32 mouse cellular contexts compared by ENCODE assay signal in genomic region chr14:55565748-55566147, GRCm38 (mm10). TPM values are rescaled to one million over a fixed set of nuclear protein-coding genes. Genes with fewer than 3 reads are reported as not detected.
DNase-seq lines count a peak whose midpoint lies in the region; ATAC-seq and TF ChIP-seq lines count a peak whose summit lies in the region.
"Had no signal": no experiment of that assay in that cellular context is flagged by ENCODE, and none has a peak within 500 bp of the region (broad histone marks: within the 10 kb centered on the region; RNA-seq: fewer than 3 reads in every experiment).

No protein-coding gene starts in this region.

- DNase-seq in gastrocnemius, adult 2 months = no peak
- no peak for DNase-seq in gastrocnemius, postnatal 14 days
- DNase-seq in kidney, postnatal 0 days (ENCODE audit: low spot score) = peak; percentile 19
- no peak for DNase-seq in liver, postnatal 0 days
- no peak for DNase-seq in CH12.LX (ENCODE audit: extremely low read depth)
- DNase-seq in B cell, adult 2 months = no peak
- DNase-seq: adrenal gland, postnatal 14 days; cerebellum, adult 11-12 months; cerebellum, adult 9-11 months; embryo, embryonic 11 days; gastrocnemius, postnatal 10 days; heart, postnatal 36 days; kidney, adult 18-20 months; kidney, postnatal 14 days; lung, adult 18-20 months; lung, postnatal 36 days; right cerebral cortex, postnatal 4 days; thymus, adult 2 months; thymus, postnatal 36 days had no signal

- no peak overlapping the region for H3K4me3 ChIP-seq in gastrocnemius, adult 2 months
- no peak overlapping the region for H3K4me3 ChIP-seq in kidney, postnatal 0 days (replicated peaks; ENCODE audit: low read depth, low read length)
- H3K4me3 ChIP-seq in kidney, embryonic 15.5 days (replicated peaks) = no peak overlapping the region
- H3K4me3 ChIP-seq in liver, postnatal 0 days (ENCODE audit: low read depth, low read length) = no peak overlapping the region
- no peak overlapping the region for H3K4me3 ChIP-seq in liver, embryonic 12.5 days
- H3K4me3 ChIP-seq in CH12.LX (replicated peaks in 1 of 3; ENCODE audit: low read depth in 2 of 3, low read length in 2 of 3, poor library complexity in 1 of 3) = no peak overlapping the region
- H3K4me3 ChIP-seq: embryonic facial prominence, embryonic 12.5 days; forebrain, embryonic 10.5 days; forebrain, embryonic 15.5 days; hindbrain, embryonic 12.5 days; left cerebral cortex, adult 2 months; neural tube, embryonic 13.5 days had no signal

- peak; percentile 48 for TF ChIP-seq RAD21 in CH12.LX (IDR thresholded peaks at IDR 0.05; ENCODE audit: low read depth, low read length)

- no peaks in the 10 kb centered on the region for H3K27me3 ChIP-seq in kidney, postnatal 0 days (ENCODE audit: insufficient read depth, low read length)
- H3K27me3 ChIP-seq in kidney, embryonic 15.5 days = no peaks in the 10 kb centered on the region
- no peaks in the 10 kb centered on the region for H3K27me3 ChIP-seq in liver, postnatal 0 days (ENCODE audit: insufficient read depth, low read length)
- H3K27me3 ChIP-seq in liver, embryonic 12.5 days (replicated peaks) = no peaks in the 10 kb centered on the region
- no peaks in the 10 kb centered on the region for H3K27me3 ChIP-seq in CH12.LX (replicated peaks)
- H3K27me3 ChIP-seq: embryonic facial prominence, embryonic 12.5 days; forebrain, embryonic 15.5 days; hindbrain, embryonic 12.5 days; neural tube, embryonic 13.5 days had no signal

- 0 out of 2 replicates have a peak, but pooled peaks cover 4% of the 10 kb centered on the region for H3K79me2 ChIP-seq in CH12.LX (replicated peaks; ENCODE audit: control insufficient read depth, extremely low read depth, insufficient read depth, poor library complexity, severe bottlenecking)

- H3K4me2 ChIP-seq in kidney, postnatal 0 days (ENCODE audit: low read length) = no peak overlapping the region
- no peak overlapping the region for H3K4me2 ChIP-seq in kidney, embryonic 15.5 days
- no peak overlapping the region for H3K4me2 ChIP-seq in liver, postnatal 0 days (ENCODE audit: low read depth, low read length)
- H3K4me2 ChIP-seq in liver, embryonic 12.5 days = no peak overlapping the region
- H3K4me2 ChIP-seq in CH12.LX (ENCODE audit: insufficient read depth, low read depth, poor library complexity, severe bottlenecking) = no peak overlapping the region
- H3K4me2 ChIP-seq: embryonic facial prominence, embryonic 12.5 days; forebrain, embryonic 15.5 days; heart, embryonic 11.5 days; hindbrain, embryonic 12.5 days; midbrain, embryonic 11.5 days; neural tube, embryonic 13.5 days had no signal

- H3K36me3 ChIP-seq in kidney, postnatal 0 days (ENCODE audit: insufficient read depth, low read length) = peaks cover 51% of the 10 kb centered on the region
- H3K36me3 ChIP-seq in kidney, embryonic 15.5 days = peaks cover 77% of the 10 kb centered on the region
- peaks cover 66% of the 10 kb centered on the region for H3K36me3 ChIP-seq in liver, postnatal 0 days (replicated peaks; ENCODE audit: insufficient read depth, low read length)
- peaks cover 88% of the 10 kb centered on the region for H3K36me3 ChIP-seq in liver, embryonic 12.5 days
- peaks cover 54 to 86% of the 10 kb centered on the region in 2 experiments for H3K36me3 ChIP-seq in CH12.LX (replicated peaks in 1 of 2; ENCODE audit: control insufficient read depth in 1 of 2, insufficient read depth in 1 of 2, low read length in 1 of 2)

- H3K4me1 ChIP-seq in kidney, postnatal 0 days (replicated peaks; ENCODE audit: insufficient read depth, low read length) = peaks cover 9% of the 10 kb centered on the region; the same call in 1 of the 2 replicates
- peaks cover 19% of the 10 kb centered on the region for H3K4me1 ChIP-seq in kidney, embryonic 15.5 days
- H3K4me1 ChIP-seq in liver, postnatal 0 days (ENCODE audit: insufficient read depth) = peaks cover 17% of the 10 kb centered on the region
- H3K4me1 ChIP-seq in liver, embryonic 12.5 days = peaks cover 27% of the 10 kb centered on the region
- H3K4me1 ChIP-seq in CH12.LX (ENCODE audit: control insufficient read depth in 1 of 2, insufficient read depth in 2 of 2) = peaks cover 7 to 13% of the 10 kb centered on the region in 2 experiments

- H3K9me3 ChIP-seq in kidney, postnatal 0 days (replicated peaks; ENCODE audit: low read length) = no peaks in the 10 kb centered on the region
- H3K9me3 ChIP-seq in kidney, embryonic 15.5 days (replicated peaks) = no peaks in the 10 kb centered on the region
- no peaks in the 10 kb centered on the region for H3K9me3 ChIP-seq in liver, postnatal 0 days (ENCODE audit: low read length)
- no peaks in the 10 kb centered on the region for H3K9me3 ChIP-seq in liver, embryonic 12.5 days (replicated peaks)
- H3K9me3 ChIP-seq in CH12.LX (replicated peaks; ENCODE audit: low read length) = no peaks in the 10 kb centered on the region
- H3K9me3 ChIP-seq: embryonic facial prominence, embryonic 12.5 days; forebrain, embryonic 10.5 days; forebrain, embryonic 15.5 days; hindbrain, embryonic 12.5 days; neural tube, embryonic 13.5 days had no signal

- intact Hi-C loops in gastrocnemius, adult 2 months (cut with DNase I) = no loop called here
- intact Hi-C loops in gastrocnemius, postnatal 14 days (cut with DNase I; ENCODE audit: low total_unique reads) = no loop called here

- TF ChIP-seq CTCF in gastrocnemius, adult 2 months (IDR thresholded peaks at IDR 0.05) = peak; percentile 35; the same call in 1 of the 2 replicates
- peak; percentile 44; the same call in 1 of the 2 replicates for TF ChIP-seq CTCF in kidney, postnatal 0 days (IDR thresholded peaks at IDR 0.05; ENCODE audit: low read depth)
- TF ChIP-seq CTCF in liver, postnatal 0 days (IDR thresholded peaks at IDR 0.05; ENCODE audit: low read depth) = peak; percentile 43
- peak in 1 of 2 experiments; percentile 54; a peak in 2 of 4 replicates for TF ChIP-seq CTCF in CH12.LX (conservative IDR thresholded peaks at IDR 0.05 in 1 of 2, IDR thresholded peaks at IDR 0.05 in 1 of 2; ENCODE audit: low read depth in 2 of 2, low read length in 2 of 2)

- no peak for ATAC-seq in kidney, postnatal 0 days (replicated peaks; ENCODE audit: low FRiP score, low read depth)
- no peak for ATAC-seq in kidney, embryonic 15.5 days (replicated peaks; ENCODE audit: low FRiP score)
- ATAC-seq in liver, postnatal 0 days = no peak
- no peak for ATAC-seq in liver, embryonic 12.5 days
- ATAC-seq: forebrain, embryonic 15.5 days had no signal

- in situ Hi-C loops in CH12.LX (cut with MboI; ENCODE audit: low pct_ligation_motif_present, low pct_unique_long_range_greater_than_20kb, low sequenced_read_pairs) = no loop called here

- no peak for TF ChIP-seq EP300 in liver, postnatal 0 days (IDR thresholded peaks at IDR 0.05; ENCODE audit: low read depth)
- no peak for TF ChIP-seq EP300 in CH12.LX (IDR thresholded peaks at IDR 0.05; ENCODE audit: low read length)

- dilution Hi-C loops in CH12.LX (cut with MboI; ENCODE audit: extremely low pct_ligation_motif_present, extremely low pct_unique_long_range_greater_than_20kb, low sequenced_read_pairs) = no loop called here

- no peak overlapping the region for H3K27ac ChIP-seq in gastrocnemius, adult 2 months
- H3K27ac ChIP-seq in kidney, postnatal 0 days = no peak overlapping the region
- no peak overlapping the region for H3K27ac ChIP-seq in kidney, embryonic 15.5 days
- no peak overlapping the region for H3K27ac ChIP-seq in liver, postnatal 0 days (ENCODE audit: low read depth)
- no peak overlapping the region for H3K27ac ChIP-seq in liver, embryonic 12.5 days
- H3K27ac ChIP-seq in CH12.LX (ENCODE audit: insufficient read depth, low read depth) = no peak overlapping the region
- H3K27ac ChIP-seq: embryonic facial prominence, embryonic 12.5 days; forebrain, embryonic 10.5 days; forebrain, embryonic 15.5 days; hindbrain, embryonic 12.5 days; left cerebral cortex, adult 2 months; neural tube, embryonic 13.5 days had no signal

- 88% methylated on average over 3 of the region's 3 CpGs for WGBS in kidney, postnatal 0 days
- 82% methylated on average over 3 of the region's 3 CpGs for WGBS in kidney, embryonic 15.5 days
- WGBS in liver, postnatal 0 days (ENCODE audit: insufficient replicate concordance) = 78% methylated on average over 3 of the region's 3 CpGs
- WGBS in liver, embryonic 12.5 days (ENCODE audit: insufficient replicate concordance) = 77% methylated on average over 3 of the region's 3 CpGs

- no peak overlapping the region for H3K9ac ChIP-seq in kidney, postnatal 0 days (ENCODE audit: low read depth, low read length)
- no peak overlapping the region for H3K9ac ChIP-seq in kidney, embryonic 15.5 days
- H3K9ac ChIP-seq in liver, postnatal 0 days (replicated peaks) = no peak overlapping the region
- no peak overlapping the region for H3K9ac ChIP-seq in liver, embryonic 12.5 days
- H3K9ac ChIP-seq in CH12.LX (ENCODE audit: insufficient read depth, low read depth) = no peak overlapping the region
- H3K9ac ChIP-seq: embryonic facial prominence, embryonic 12.5 days; forebrain, embryonic 15.5 days; hindbrain, embryonic 12.5 days; neural tube, embryonic 13.5 days had no signal

- no peak for TF ChIP-seq POLR2A in CH12.LX (IDR thresholded peaks at IDR 0.05; ENCODE audit: low read depth, low read length)

RNA-seq across cellular contexts. Expression of gene A730061H03Rik, which starts 5.5 kb away (rescaled TPM):
- total RNA-seq in gastrocnemius, adult 2 months (2021) = not detected
- total RNA-seq in gastrocnemius, postnatal 14 days (2021) = not detected
- 1.7 and 2.2 TPM in 2 replicates for polyA plus RNA-seq in kidney, postnatal 0 days (2015; fragmentation: Nextera tagmentation; extraction: Ambion mirVana)
- 1.6 TPM in 2 replicates for polyA plus RNA-seq in kidney, embryonic 15.5 days (2015; fragmentation: Nextera tagmentation; extraction: Ambion mirVana)
- polyA plus RNA-seq in liver, postnatal 0 days (2015; fragmentation: Nextera tagmentation; extraction: Ambion mirVana) = 1.3 and 1.4 TPM in 2 replicates
- 1.9 and 2.7 TPM in 2 replicates for polyA plus RNA-seq in liver, embryonic 12.5 days (2016; fragmentation: Nextera tagmentation; extraction: Ambion mirVana)
- total RNA-seq in CH12.LX (2012; rRNA removed) (0.34 and 0.63 TPM in 2 replicates), CH12.LX (2014; rRNA removed) (not detected in 2 replicates)
- polyA plus RNA-seq in CH12.LX (2012; ENCODE audit: insufficient read length, low read depth) = 0.93 and 1.4 TPM in 2 replicates
- total RNA-seq: adrenal gland, postnatal 14 days; ES-E14; gastrocnemius, postnatal 10 days; heart, postnatal 36 days had no signal
- polyA plus RNA-seq: embryonic facial prominence, embryonic 12.5 days; forebrain, embryonic 10.5 days had no signal

RNA-seq across cellular contexts. Expression of gene Dcaf11, which starts 5.9 kb away (rescaled TPM):
- 100 to 1,000 TPM; 129 to 133 TPM for total RNA-seq in gastrocnemius, adult 2 months (2021)
- 10 to 100 TPM; 76.5 to 87.8 TPM for total RNA-seq in gastrocnemius, postnatal 14 days (2021)
- polyA plus RNA-seq in kidney, postnatal 0 days (2015; fragmentation: Nextera tagmentation; extraction: Ambion mirVana) = 109 and 116 TPM in 2 replicates
- 89.2 and 93.0 TPM in 2 replicates for polyA plus RNA-seq in kidney, embryonic 15.5 days (2015; fragmentation: Nextera tagmentation; extraction: Ambion mirVana)
- polyA plus RNA-seq in liver, postnatal 0 days (2015; fragmentation: Nextera tagmentation; extraction: Ambion mirVana) = 59.9 and 62.7 TPM in 2 replicates
- polyA plus RNA-seq in liver, embryonic 12.5 days (2016; fragmentation: Nextera tagmentation; extraction: Ambion mirVana) = 57.1 and 60.3 TPM in 2 replicates
- total RNA-seq in CH12.LX (2012; rRNA removed) (36.1 and 39.1 TPM in 2 replicates), CH12.LX (2014; rRNA removed) (29.3 and 30.2 TPM in 2 replicates)
- 29.6 and 32.6 TPM in 2 replicates for polyA plus RNA-seq in CH12.LX (2012; ENCODE audit: insufficient read length, low read depth)

RNA-seq across cellular contexts. Expression of gene Fitm1, which starts 9.7 kb away (rescaled TPM):
- total RNA-seq in gastrocnemius, adult 2 months (2021) = 100 to 1,000 TPM; 282 to 334 TPM
- total RNA-seq in gastrocnemius, postnatal 14 days (2021) = 100 to 1,000 TPM; 415 to 455 TPM
- polyA plus RNA-seq in kidney, postnatal 0 days (2015; fragmentation: Nextera tagmentation; extraction: Ambion mirVana) = 13.0 and 13.3 TPM in 2 replicates
- polyA plus RNA-seq in kidney, embryonic 15.5 days (2015; fragmentation: Nextera tagmentation; extraction: Ambion mirVana) = 4.2 and 6.1 TPM in 2 replicates
- polyA plus RNA-seq in liver, postnatal 0 days (2015; fragmentation: Nextera tagmentation; extraction: Ambion mirVana) = 1.8 and 4.6 TPM in 2 replicates
- polyA plus RNA-seq in liver, embryonic 12.5 days (2016; fragmentation: Nextera tagmentation; extraction: Ambion mirVana) = 0.63 and 0.75 TPM in 2 replicates
- total RNA-seq in CH12.LX (2012; rRNA removed) (not detected in 2 replicates), CH12.LX (2014; rRNA removed) (not detected in 2 replicates)
- polyA plus RNA-seq in CH12.LX (2012; ENCODE audit: insufficient read length, low read depth) = not detected in 2 replicates
- total RNA-seq: layer of hippocampus, postnatal 10 days; left cerebral cortex, adult 2 months; left cerebral cortex, postnatal 25 days had no signal
- polyA plus RNA-seq: forebrain, embryonic 10.5 days; forebrain, embryonic 15.5 days; midbrain, embryonic 11.5 days had no signal

RNA-seq across cellular contexts. Expression of gene Psme1, which starts 12.2 kb away (rescaled TPM):
- total RNA-seq in gastrocnemius, adult 2 months (2021) = 10 to 100 TPM; 53.3 to 75.5 TPM
- 10 to 100 TPM; 48.3 to 49.7 TPM for total RNA-seq in gastrocnemius, postnatal 14 days (2021)
- 179 and 181 TPM in 2 replicates for polyA plus RNA-seq in kidney, postnatal 0 days (2015; fragmentation: Nextera tagmentation; extraction: Ambion mirVana)
- 147 and 153 TPM in 2 replicates for polyA plus RNA-seq in kidney, embryonic 15.5 days (2015; fragmentation: Nextera tagmentation; extraction: Ambion mirVana)
- polyA plus RNA-seq in liver, postnatal 0 days (2015; fragmentation: Nextera tagmentation; extraction: Ambion mirVana) = 162 and 180 TPM in 2 replicates
- polyA plus RNA-seq in liver, embryonic 12.5 days (2016; fragmentation: Nextera tagmentation; extraction: Ambion mirVana) = 108 and 111 TPM in 2 replicates
- total RNA-seq in CH12.LX (2012; rRNA removed) (292 and 335 TPM in 2 replicates), CH12.LX (2014; rRNA removed) (338 and 377 TPM in 2 replicates)
- polyA plus RNA-seq in CH12.LX (2012; ENCODE audit: insufficient read length, low read depth) = 638 and 740 TPM in 2 replicates

RNA-seq across cellular contexts. Expression of gene Emc9, which starts 19.4 kb away (rescaled TPM):
- 10 to 100 TPM; 30.3 to 45.2 TPM for total RNA-seq in gastrocnemius, adult 2 months (2021)
- 10 to 100 TPM; 38.6 to 39.4 TPM for total RNA-seq in gastrocnemius, postnatal 14 days (2021)
- 14.3 and 16.6 TPM in 2 replicates for polyA plus RNA-seq in kidney, postnatal 0 days (2015; fragmentation: Nextera tagmentation; extraction: Ambion mirVana)
- 6.8 and 7.4 TPM in 2 replicates for polyA plus RNA-seq in kidney, embryonic 15.5 days (2015; fragmentation: Nextera tagmentation; extraction: Ambion mirVana)
- polyA plus RNA-seq in liver, postnatal 0 days (2015; fragmentation: Nextera tagmentation; extraction: Ambion mirVana) = 17.3 and 19.2 TPM in 2 replicates
- 28.7 and 32.9 TPM in 2 replicates for polyA plus RNA-seq in liver, embryonic 12.5 days (2016; fragmentation: Nextera tagmentation; extraction: Ambion mirVana)
- total RNA-seq in CH12.LX (2012; rRNA removed) (9.6 and 10.4 TPM in 2 replicates), CH12.LX (2014; rRNA removed) (1.6 and 1.7 TPM in 2 replicates)
- 3.7 and 4.2 TPM in 2 replicates for polyA plus RNA-seq in CH12.LX (2012; ENCODE audit: insufficient read length, low read depth)
